Mouse (Mus musculus) intestine, postnatal 0 days (tissue): ENCODE measurements around the gene Ciita. TPM values are rescaled to one million over a fixed set of nuclear protein-coding genes. Genes with fewer than 3 reads are reported as not detected.

ENCODE experiments used
- ATAC-seq: fragments of 200-750 bp; cut with Nextera tagmentation; 2 replicates; pipeline ENCODE4 v1.8.0; 2017; ENCODE audit warnings: mild to moderate bottlenecking, moderate TSS enrichment, moderate library complexity
- H3K27ac ChIP-seq: fragments of 300-500 bp; sonication (generic); 2 replicates; pipeline ENCODE4 v1.5.1; 2014; ENCODE audit warnings: mild to moderate bottlenecking, low read depth, low read length, moderate library complexity
- H3K27me3 ChIP-seq: fragments of 300-500 bp; sonication (generic); replicated peaks from 2 replicates; pipeline ENCODE4 v1.6.1; 2014; ENCODE audit warnings: low read length, mixed read lengths; ENCODE audit not compliant: control insufficient read depth, insufficient read depth
- H3K36me3 ChIP-seq: fragments of 300-500 bp; sonication (generic); 2 replicates; pipeline ENCODE4 v1.6.1; 2014; ENCODE audit warnings: mild to moderate bottlenecking, moderate library complexity; ENCODE audit not compliant: control insufficient read depth, insufficient read depth
- H3K4me1 ChIP-seq: fragments of 300-500 bp; sonication (generic); replicated peaks from 2 replicates; pipeline ENCODE4 v1.6.1; 2014; ENCODE audit warnings: antibody characterized with exemption, low read length, mixed read lengths; ENCODE audit not compliant: control insufficient read depth, insufficient read depth
- H3K4me2 ChIP-seq: fragments of 300-500 bp; sonication (generic); replicated peaks from 2 replicates; pipeline ENCODE4 v1.6.1; 2014; ENCODE audit warnings: low read depth, mild to moderate bottlenecking, moderate library complexity
- H3K4me3 ChIP-seq: fragments of 300-500 bp; sonication (generic); 2 replicates; pipeline ENCODE4 v1.5.1; 2014; ENCODE audit warnings: low read depth, low read length
- H3K9ac ChIP-seq: fragments of 300-500 bp; sonication (generic); 2 replicates; pipeline ENCODE4 v1.6.1; 2014; ENCODE audit warnings: mild to moderate bottlenecking, low read depth, low read length
- H3K9me3 ChIP-seq: fragments of 300-500 bp; sonication (generic); 2 replicates; pipeline ENCODE4 v1.6.1; 2016; ENCODE audit warnings: mixed run types; ENCODE audit not compliant: control insufficient read depth
- CTCF ChIP-seq: sonication (generic); IDR thresholded peaks from 2 replicates; pipeline ENCODE4 v1.5.1; 2016; ENCODE audit warnings: low read depth, mild to moderate bottlenecking, control low read depth, antibody characterized with exemption, moderate library complexity
- WGBS: fragments of 180-500 bp; shearing (Covaris S2); extraction: QIAGEN DNeasy Blood & Tissue Kit; methylation state at CpG from one replicate; pipeline ENCODE4 v1.1.7; 2014; 5-methylcytosine and 5-hydroxymethylcytosine counted together
- polyA plus RNA-seq: library from polyadenylated mRNA; unstranded; fragments of >200 nt; fragmentation: Nextera tagmentation; extraction: Ambion mirVana; gene quantifications from 2 replicates; pipeline ENCODE4 v1.2.1, GENCODE M21; 2015

Gene Ciita
- polyA plus RNA-seq, 1 experiment from 2014 or later: 0.42 TPM

DNA sequence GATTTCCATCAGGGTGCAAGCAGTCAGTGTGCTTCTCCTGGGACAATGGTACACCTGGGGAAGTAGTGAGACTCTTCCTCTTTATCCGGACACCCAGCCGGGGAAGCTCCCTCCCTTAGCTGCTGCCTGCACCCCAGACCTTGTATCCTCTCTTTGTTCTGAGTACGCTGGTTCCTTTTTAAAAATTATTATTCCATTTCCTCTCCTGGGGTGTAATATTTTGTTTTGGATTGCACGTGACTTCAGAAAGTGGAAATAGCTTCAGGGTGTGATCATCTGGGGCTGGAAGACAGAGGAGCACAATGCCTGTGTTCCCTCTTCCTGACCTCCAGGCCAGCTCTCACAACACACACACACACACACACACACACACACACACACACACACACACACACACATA lies 2.5 kb downstream of the Ciita start:
- Histone ChIP-seq H3K27ac (no peak overlapping the region), H3K4me3 (no peak overlapping the region), H3K4me1 (no peaks in the 10 kb centered on the region), H3K4me2 (no peak overlapping the region), H3K9ac (no peak overlapping the region), H3K27me3 (no peaks in the 10 kb centered on the region), H3K36me3 (no peaks in the 10 kb centered on the region), H3K9me3 (no peaks in the 10 kb centered on the region)
- WGBS: 63% methylated on average over 4 of the region's 4 CpGs
- no peak for TF ChIP-seq CTCF
- ATAC-seq: no peak

DNA sequence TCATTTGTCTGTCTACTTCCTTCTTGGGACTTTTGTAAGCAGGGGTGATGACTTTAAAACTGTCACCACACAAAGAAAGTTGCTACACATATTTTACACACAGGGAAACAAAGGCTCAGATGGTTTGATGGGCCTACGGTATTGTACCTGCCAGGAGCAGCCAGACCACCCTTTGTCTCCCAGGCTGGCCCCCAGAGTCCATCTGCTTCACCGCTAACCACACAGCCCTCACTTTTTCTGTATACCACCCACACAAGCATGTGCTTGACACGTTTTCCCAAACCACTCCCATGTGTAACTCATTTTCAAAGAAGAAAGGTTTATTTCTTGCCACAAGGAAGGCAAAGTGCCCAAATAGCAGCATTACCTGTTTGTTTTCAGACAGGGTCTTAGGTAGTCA lies 7.1 kb downstream of the Ciita start:
- Histone ChIP-seq H3K4me2 (no peak overlapping the region), H3K9ac (no peak overlapping the region), H3K27ac (no peak overlapping the region), H3K4me3 (no peak overlapping the region), H3K9me3 (no peaks in the 10 kb centered on the region), H3K27me3 (peaks cover 10% of the 10 kb centered on the region; the same call in 1 of the 2 replicates), H3K36me3 (no peaks in the 10 kb centered on the region), H3K4me1 (no peaks in the 10 kb centered on the region)
- WGBS: 73% methylated on average over 3 of the region's 3 CpGs
- TF ChIP-seq CTCF: no peak
- no peak for ATAC-seq

DNA sequence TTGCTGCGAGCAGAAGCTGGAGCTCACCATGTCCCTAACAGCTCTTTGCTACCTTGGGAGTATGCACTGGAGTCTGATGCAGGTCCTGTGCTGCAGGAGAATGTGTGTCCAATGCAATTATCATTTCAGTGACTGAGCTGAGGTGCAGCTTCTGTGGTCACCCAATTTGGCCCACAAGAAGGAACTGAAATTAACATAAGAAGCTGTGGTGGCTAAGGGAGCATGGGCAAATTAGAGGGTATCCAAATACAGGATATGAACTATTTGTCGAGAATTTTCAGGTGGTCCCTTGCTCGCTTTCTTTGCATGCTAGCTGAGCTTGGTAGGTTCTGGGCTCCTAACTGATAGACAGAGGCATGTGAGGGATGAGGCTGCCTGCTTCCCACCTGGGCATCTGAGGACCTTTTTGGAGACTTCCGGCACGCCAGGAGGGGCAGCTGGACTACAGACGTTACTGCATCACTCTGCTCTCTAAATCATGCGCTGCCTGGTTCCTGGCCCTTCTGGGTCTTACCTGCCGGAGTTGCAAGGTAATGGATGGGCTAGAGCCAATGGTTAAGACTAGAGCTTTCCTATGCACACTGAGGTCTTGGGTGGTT lies 8.1 kb downstream of the Ciita start:
- 77% methylated on average over 8 of the region's 8 CpGs for WGBS
- Histone ChIP-seq H3K4me3 (no peak overlapping the region), H3K4me1 (no peaks in the 10 kb centered on the region), H3K27me3 (peaks cover 10% of the 10 kb centered on the region; the same call in 1 of the 2 replicates), H3K4me2 (no peak overlapping the region), H3K36me3 (no peaks in the 10 kb centered on the region), H3K27ac (no peak overlapping the region), H3K9ac (no peak overlapping the region), H3K9me3 (no peaks in the 10 kb centered on the region)
- ATAC-seq: no peak
- TF ChIP-seq CTCF: no peak

DNA sequence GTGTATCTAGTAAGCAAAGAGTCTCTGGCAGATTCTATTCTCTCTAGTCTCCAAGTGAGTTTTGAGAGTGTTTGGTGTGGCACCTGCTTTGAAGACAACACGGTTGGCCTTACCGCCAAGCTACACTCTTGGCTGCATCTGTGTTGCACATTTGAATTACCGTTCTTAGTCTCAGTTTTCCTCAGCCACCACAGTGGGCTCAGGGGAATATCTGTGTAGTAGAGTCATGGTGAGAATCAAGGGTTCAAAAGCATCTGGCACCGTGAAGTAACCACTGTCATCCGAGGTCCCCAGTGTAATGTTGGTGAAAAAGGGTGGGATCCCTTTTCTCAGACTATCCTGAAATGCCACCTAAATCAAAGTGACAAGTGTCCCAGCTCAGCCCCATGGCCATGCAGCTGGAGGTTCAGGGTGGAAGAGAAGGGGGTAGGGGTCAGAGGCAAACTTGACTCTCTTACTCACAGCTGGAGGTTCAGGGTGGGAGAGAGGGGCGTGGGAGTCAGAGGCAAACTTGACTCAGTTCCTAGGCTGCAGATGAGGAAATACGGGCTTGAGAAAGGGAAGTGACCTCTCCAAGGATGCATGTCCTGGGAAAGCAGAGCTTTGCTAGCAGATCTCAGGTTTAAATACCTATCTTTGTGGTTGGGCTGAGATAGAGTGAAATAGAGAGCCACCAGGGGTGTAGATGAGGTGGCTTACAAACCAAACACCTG lies 9.1 kb downstream of the Ciita start:
- no peak for ATAC-seq
- Histone ChIP-seq H3K4me2 (peak overlapping the region; percentile 58; the same call in 1 of the 2 replicates), H3K9me3 (no peaks in the 10 kb centered on the region), H3K4me1 (no peaks in the 10 kb centered on the region), H3K27me3 (peaks cover 10% of the 10 kb centered on the region; the same call in 1 of the 2 replicates), H3K36me3 (no peaks in the 10 kb centered on the region), H3K9ac (no peak overlapping the region), H3K27ac (no peak overlapping the region), H3K4me3 (no peak overlapping the region)
- TF ChIP-seq CTCF: no peak
- WGBS: 82% methylated on average over 7 of the region's 7 CpGs

DNA sequence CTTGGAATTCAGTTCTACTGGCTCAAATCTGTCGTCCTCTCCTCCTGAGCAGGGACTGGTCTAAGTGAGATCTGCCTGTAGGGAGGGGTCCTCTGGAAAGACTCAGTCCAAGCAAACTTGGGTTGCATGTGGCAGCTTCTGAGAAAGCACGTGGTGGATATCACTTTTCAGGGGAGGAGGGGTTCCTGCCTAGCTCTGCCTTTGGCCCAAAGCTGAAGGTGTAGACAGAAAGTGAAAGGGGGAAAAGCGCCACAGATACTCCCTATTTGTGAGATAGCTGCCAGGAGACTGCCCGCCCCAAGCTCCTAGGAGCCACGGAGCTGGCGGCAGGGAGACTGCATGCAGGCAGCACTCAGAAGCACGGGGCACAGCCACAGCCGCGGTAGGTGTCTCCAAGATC lies 9.6 kb downstream of the Ciita start:
- peak overlapping the region; percentile 58 for H3K4me2 ChIP-seq
- no peak overlapping the region for H3K9ac ChIP-seq
- no peaks in the 10 kb centered on the region for H3K36me3 ChIP-seq
- peaks cover 10% of the 10 kb centered on the region; the same call in 1 of the 2 replicates for H3K27me3 ChIP-seq
- no peak for ATAC-seq
- H3K27ac ChIP-seq: no peak overlapping the region
- no peaks in the 10 kb centered on the region for H3K9me3 ChIP-seq
- H3K4me1 ChIP-seq: no peaks in the 10 kb centered on the region
- no peak for TF ChIP-seq CTCF
- 2% methylated on average over 9 of the region's 9 CpGs for WGBS
- peak overlapping the region; percentile 26 for H3K4me3 ChIP-seq

DNA sequence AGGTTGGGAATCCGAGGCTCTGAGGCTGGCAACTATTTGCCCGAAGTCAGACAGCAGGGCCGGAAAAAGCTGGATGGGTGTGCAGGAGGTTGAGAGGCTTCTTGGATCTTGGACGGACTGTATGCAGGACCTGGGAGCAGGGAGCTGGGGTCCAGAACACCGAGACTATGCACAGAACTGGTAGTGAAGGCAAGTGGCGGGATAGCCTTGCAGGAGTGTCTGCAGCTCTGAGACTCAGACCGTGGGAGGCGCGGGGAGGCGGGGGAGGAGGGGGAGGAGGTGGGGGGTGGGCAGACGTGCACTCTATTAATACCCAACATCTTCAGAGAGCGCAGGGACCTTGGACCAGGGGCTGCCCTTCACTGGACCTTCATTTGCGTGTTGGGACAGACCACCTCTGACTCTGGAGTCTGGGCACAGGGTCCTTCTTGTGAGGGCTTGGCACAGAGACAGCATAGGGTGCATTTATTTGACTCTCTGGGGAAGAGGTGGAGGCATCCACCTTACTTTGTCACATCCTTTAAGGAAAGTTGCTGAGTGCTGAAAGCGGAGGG lies 10.1 kb downstream of the Ciita start:
- Histone ChIP-seq H3K27me3 (peaks cover 10% of the 10 kb centered on the region; the same call in 1 of the 2 replicates), H3K9ac (no peak overlapping the region), H3K36me3 (no peaks in the 10 kb centered on the region), H3K4me2 (peak overlapping the region; percentile 58), H3K27ac (no peak overlapping the region), H3K4me3 (peak overlapping the region; percentile 26), H3K4me1 (no peaks in the 10 kb centered on the region), H3K9me3 (no peaks in the 10 kb centered on the region)
- no peak for ATAC-seq
- TF ChIP-seq CTCF: no peak
- 19% methylated on average over 13 of the region's 14 CpGs for WGBS
